Mouse (Mus musculus) mesoderm, embryonic 11.5 days (tissue): Measurements from ENCODE around the gene Tnfrsf13b.

Experiments
- DNase-seq: peaks from one replicate; pipeline ENCODE4 v3.0.0-alpha.2; 2012; ENCODE audit warnings: low read depth, low spot score

Tnfrsf13b gene

GRCm38 (mm10) chr11:61126606-61127355 is at the start of gene Tnfrsf13b:
Gene Tnfrsf13b, plus strand, starts transcription at chr11:61126755.
- DNase-seq, result no peak

DNA sequence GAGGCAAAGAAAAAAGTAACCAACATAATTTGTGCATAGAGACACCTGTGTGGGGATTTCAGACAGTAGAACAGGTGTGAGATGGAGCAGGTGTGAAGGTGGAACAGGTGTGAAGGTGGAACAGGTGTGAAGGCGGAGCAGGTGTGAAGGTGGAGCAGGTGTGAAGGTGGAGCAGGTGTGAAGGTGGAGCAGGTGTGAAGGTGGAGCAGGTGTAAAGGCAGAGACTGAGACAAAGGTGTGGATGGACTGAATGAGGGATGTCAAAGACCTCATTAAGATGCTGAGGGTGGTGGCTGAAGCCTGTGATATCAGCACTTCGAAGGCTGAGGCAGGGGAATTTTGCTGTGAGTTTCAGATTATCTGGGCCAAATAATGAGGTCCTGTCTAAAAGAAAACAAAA is 44.9 kb upstream of the Tnfrsf13b start:
- DNase-seq, result no peak

DNA sequence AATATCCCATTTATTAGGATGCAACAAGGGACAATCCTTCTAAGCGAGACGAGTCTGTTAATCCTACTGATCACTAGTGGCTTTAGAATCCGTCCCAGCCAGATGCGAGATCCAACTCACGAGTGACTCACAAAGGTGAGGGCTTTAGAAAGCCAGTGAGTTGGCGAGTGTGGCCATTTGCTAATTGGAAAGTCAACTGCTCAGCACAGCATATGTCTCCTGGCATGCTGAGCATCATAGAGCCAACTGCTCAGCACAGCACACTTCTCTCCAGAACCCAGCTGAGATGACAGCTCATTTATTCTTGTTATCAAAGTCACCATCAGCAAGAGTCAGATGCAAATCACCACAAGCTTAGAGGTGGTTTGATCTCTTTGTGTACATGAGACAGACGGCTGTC is 36.4 kb upstream of the Tnfrsf13b start:
- DNase-seq, result no peak

DNA sequence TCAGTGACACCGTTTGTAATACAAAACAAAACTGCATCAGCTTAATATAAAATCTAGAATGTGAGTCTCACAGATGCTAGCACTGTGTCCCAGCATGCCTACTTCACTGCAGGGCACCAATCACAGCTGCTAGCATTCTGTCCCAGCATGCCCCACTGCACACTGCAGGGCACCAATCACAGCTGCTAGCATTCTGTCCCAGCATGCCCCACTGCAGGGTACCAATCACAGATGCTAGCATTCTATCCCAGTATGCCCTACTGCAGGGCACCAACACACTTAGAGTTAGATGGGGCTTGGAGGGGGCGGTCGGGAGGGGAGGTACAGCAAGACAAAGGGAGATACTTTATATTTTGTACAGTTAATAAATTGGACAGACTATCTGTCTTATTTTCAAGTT is 35.4 kb upstream of the Tnfrsf13b start:
- DNase-seq, result no peak

GRCm38 (mm10) chr11:61091642-61092262 is 34.8 kb upstream of the Tnfrsf13b start:
- peak; percentile 72 for DNase-seq

DNA sequence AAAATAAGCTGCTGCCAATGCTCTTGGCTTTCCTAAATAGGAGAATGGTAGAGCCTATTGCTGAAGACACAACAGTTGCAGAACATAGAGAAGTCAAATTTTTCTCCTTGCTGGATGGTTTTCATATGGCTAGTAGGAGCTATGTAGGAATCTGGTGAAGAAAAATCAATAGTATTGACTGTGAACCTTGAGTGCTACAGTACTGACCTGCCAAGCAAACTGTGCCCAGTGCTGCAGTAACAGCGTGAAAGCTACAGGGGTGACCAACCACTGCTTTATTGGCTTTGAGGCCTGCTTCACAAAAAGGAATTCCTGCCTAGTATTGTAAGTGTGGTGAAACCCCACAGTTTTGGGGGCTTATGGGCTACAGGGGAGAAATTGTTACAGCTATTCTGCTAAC is 28.5 kb upstream of the Tnfrsf13b start:
- no peak for DNase-seq

DNA sequence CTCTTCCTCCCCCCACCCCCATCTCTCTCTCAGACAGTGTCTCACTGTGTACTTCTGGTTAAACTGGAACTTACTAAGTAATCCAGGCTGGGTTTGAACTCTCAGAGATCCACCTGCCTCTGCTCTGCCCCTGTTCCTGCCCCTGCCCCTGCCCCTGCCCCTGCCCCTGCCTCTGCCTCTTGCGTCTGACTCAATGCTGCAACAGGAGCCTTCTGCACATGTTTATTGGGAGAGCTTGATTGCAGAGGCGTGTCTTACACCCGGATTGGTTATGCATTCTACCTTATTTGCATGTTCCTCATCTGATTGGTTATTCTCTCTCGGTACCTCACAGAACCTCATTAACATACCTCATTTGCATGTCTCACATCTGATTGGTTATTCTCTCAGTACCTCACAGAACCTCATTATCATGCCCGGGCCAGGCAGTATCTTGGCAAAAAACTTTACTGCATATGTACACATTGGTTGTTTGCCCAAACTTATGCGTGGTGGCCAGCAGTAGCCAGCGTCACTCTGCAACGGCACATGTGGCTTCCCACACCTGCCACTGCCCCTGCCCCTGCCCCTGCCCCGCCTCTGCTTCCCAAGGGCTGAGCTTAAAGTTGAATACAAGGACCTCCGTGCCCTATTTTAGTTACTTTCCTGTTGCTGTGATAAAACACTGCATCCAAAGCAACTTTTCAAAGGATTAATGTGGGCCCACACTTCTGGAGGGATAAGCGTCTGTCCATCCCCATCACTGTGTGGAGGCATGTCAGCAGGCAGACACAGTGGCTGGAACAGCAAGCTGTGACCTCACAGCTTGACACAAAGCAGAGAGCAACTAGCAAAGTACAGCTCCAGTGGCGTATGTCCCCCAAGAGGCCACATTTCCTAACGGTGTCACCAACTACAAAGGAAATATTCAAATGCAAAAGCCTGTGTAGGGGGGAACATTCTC is 23.9 kb upstream of the Tnfrsf13b start:
- no peak for DNase-seq

GRCm38 (mm10) chr11:61104241-61104901 is 22.2 kb upstream of the Tnfrsf13b start:
- DNase-seq, result peak; percentile 95

- no peak for DNase-seq
Measured at GRCm38 (mm10) chr11:61108911-61109361, 17.6 kb upstream of the Tnfrsf13b start.

GRCm38 (mm10) chr11:61109707-61110106 is 16.8 kb upstream of the Tnfrsf13b start:
- DNase-seq, result no peak

- DNase-seq, result no peak
Measured at GRCm38 (mm10) chr11:61110113-61110512, 16.4 kb upstream of the Tnfrsf13b start.

DNA sequence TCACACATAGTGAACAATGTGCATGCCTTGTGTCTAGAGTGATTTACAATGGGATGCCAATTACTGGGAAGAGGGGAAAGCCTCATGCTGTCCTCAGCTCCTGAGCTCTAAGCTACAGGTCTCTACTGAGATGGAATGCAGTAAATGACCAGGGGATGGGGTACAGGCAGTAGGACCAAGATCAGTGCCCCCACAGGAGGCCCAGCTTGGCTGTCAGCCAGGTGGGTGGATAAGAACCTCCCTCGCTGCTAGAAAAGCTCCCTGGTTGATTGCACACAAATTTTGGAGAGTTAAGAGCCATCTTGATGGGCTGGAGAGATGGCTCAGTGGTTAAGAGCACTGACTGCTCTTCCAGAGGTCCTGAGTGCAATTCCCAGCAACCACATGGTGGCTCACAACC is 15.6 kb upstream of the Tnfrsf13b start:
- DNase-seq, result no peak

- DNase-seq, result no peak
Measured at GRCm38 (mm10) chr11:61111472-61111871, 15.1 kb upstream of the Tnfrsf13b start.

GRCm38 (mm10) chr11:61112323-61112995 is 14.1 kb upstream of the Tnfrsf13b start:
- no peak for DNase-seq

- DNase-seq, result no peak
Measured at GRCm38 (mm10) chr11:61116226-61116625, 10.3 kb upstream of the Tnfrsf13b start.

DNA sequence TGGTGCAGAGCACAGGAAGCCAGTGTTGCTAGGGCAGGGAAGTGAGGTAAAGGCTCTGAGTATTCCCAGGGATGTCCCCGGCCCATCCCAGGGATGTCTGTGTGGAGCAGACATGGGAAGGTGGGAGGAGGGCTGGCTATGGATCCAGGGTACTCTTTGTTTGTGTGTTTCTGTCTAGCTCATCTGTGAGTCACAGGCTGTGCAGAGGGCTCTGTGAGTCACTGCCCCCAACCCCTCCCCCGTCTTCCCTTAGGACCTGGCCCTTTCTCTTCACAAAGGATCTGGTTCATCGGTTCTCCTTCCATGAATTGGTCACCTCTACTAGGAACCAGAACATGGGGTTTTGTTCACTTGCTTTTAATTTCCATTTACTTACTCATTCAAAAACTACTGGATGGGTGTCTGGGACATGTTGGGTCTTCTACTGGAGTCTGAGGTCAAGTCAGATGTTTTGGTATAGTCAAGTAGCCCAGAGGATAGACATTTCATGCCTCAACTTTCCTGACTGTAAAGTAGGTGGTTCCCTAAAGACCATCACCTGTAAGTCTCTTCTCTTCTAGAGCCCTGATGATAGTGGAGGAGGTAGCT is 6.5 kb upstream of the Tnfrsf13b start:
- no peak for DNase-seq

DNA sequence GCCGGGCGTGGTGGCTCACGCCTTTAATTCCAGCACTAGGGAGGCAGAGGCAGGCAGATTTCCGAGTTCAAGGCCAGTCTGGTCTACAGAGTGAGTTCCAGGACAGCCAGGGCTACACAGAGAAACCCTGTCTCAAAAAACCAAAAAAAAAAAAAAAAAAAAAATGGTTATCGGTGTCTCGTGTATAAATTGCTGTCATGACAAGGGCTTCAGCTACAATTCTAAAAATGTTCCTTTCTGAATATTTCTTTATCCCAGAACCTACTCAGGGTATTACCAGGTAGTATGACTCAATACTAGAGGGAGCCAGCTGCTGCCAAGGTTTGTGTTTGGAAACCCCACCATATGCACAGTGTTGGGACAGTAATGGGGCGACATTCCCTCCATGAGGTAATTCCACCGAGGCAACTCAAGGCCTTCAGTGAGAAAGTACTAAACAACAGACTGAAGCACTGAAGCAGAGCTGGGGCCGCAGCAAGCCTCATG is 4.2 kb upstream of the Tnfrsf13b start:
- no peak for DNase-seq

DNA sequence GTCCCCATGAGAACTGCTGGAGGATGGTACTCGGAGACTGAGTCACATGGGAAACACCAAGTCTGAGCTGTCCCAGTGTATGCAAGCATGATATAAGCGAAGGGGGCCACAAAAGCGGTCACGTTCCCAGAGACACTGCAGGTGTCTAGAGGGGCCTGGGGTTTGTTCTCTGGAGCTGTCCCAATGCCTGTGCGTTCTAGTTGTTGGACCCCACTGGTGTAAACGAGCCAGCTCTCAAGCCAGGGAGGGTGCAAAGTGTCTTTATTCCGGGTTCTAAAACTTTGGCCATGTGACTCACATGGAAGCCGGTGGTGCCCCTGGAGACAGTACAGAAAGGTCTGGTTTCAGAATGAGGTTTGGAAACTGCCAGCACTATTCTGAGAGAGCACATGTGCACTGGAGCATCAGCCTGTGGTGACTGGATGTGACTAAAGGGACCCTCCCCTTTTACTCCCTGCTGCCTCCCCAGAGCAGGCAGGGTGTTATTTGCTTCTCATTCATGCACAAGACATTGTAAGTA is 3.7 kb upstream of the Tnfrsf13b start:
- no peak for DNase-seq

DNA sequence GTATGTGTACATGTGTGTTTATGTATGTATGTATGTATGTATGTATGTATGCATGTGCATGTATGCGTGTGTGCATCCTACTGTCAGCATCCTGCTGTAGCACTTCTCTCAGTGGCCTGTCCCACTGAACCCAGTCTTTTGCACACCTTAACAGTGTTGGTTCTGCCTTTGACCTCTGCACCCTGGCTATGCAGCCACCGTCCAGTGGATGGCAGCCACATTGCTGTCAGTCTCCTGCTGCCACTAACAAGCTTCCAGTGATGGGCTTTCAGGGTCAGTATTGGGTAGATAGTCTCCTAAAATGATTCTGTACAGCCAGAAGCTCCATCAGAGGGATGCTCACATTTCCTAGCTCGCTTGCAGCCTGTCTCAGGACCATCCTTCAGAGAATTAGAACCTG is 2.7 kb upstream of the Tnfrsf13b start:
- DNase-seq, result no peak

- DNase-seq, result no peak
Measured at GRCm38 (mm10) chr11:61125970-61126369, 585 bp upstream of the Tnfrsf13b start.
